Mouse (Mus musculus): Measurements from ENCODE around the gene Wdr95.
"Not testable (repeated sequence)": the region's sequence is repeated elsewhere in the genome, so short reads cannot be mapped to it uniquely, and the experiment has no call there.

Wdr95 gene

DNA sequence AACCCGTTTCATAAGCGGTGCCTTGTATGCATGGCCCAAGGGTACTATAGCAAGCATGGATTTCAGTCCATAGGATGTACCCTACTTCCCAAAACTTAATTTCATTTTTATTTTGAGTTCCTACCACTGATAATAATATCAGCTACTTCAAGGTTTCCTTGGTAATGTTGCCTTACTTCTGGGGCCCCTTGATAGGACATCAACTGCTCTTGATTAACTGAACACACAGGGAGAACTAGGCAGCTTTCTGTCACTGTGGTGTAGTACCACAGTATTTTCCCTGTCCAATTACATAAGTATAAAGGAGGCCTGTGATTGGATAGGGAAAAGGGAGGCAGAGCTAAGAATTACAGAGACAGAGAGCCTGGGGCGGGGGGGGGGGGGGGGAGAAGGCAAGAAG lies 13.6 kb upstream of the Wdr95 start:
- DNase-seq (ENCODE audit: low spot score in 2 of 2): no peak

DNA sequence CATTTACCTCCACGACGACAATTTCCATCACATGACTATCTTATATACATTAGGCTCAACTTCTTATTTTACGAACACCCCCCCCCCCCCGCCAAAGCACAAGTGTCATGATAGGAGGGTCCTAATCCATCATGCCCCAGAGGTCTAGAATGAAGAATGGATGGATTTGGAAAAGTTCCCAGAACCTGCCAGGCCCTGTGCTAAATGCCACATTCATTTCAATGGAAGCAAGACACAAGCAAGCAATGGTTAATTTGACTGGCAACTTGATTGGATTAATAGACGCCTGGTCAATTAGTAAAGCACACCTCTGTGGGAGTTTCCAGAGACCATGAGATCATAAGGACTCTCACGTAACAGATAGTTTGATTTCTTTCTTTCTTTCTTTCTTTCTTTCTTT lies 11.4 kb upstream of the Wdr95 start:
- no peak for DNase-seq (ENCODE audit: low spot score in 2 of 2)

GRCm38 (mm10) chr5:149520806-149521205 lies 7.7 kb upstream of the Wdr95 start:
- no peak for DNase-seq (ENCODE audit: low spot score in 2 of 2)

DNA sequence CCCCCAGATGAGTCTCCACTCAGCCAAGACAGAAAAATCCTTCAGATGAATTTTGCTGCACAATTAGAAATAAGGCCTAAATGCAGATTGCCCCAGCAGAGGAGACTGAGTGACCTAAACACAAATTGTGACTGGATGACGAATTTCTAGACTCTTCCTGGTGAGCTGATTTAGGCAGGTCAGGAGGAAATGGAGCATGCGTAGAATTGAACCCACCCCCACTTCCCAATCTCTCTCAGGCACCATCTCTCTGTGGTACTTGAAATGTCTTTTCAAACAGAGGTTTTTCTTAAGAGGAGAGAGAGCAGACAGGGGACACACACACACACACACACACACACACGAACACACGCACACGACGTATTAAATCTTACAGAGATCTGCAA lies 4.6 kb upstream of the Wdr95 start:
- DNase-seq (ENCODE audit: low spot score in 2 of 2): no peak

- DNase-seq (ENCODE audit: low spot score in 2 of 2): peak; percentile 86 to 87
Measured at GRCm38 (mm10) chr5:149524242-149524858, 4.1 kb upstream of the Wdr95 start.

GRCm38 (mm10) chr5:149525055-149525785 lies 3.3 kb upstream of the Wdr95 start:
- no peak for DNase-seq (ENCODE audit: low spot score in 2 of 2)

DNA sequence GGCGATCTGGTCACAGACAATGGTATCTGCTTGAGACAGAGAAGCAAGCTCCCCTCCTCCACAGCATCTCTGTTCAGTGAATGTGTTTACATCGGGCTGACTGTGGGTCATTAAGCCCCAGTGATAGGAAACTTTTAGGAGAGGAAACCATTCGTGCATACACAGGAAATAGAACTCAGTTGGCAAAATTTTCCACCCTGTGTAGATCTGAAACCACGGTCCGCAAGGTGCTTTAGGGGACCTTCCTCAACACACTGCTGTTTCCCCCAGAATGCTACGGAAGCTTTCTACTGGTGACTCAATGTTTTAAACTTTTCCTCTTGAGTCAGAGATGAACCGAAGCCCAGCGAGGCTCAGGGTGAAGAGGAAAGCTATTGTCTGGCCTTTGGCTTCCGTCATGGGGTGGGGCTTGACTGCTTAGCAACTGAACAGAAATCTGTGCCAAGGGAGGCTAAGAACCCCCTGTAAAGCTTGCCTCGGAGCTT lies 2.0 kb upstream of the Wdr95 start:
- no peak for DNase-seq (ENCODE audit: low spot score in 2 of 2)

- not testable (repeated sequence) for DNase-seq (ENCODE audit: low spot score in 2 of 2)
Measured at GRCm38 (mm10) chr5:149527292-149527691, 1.2 kb upstream of the Wdr95 start.

DNA sequence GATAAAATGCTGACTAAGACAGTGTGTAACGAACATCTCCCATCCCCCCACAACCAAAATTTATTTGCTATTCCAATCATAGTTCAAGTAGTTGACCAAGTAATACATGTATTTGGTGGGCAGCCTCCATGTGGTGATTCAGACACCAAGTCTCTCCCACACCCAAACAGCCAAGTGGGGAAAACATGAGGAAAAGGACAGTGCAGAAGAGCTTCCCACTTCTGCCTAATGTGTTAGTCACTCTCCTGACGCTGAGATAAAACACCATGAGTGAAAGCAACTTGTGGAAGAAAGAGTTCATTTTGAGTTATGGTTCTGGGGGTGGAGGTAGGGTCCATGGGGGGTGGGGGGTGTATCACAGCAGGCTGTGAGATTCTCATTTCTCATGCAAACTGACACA lies 5.4 kb downstream of the Wdr95 start:
- DNase-seq (ENCODE audit: low spot score in 2 of 2): no peak

- DNase-seq (ENCODE audit: low spot score in 2 of 2): no peak
Measured at GRCm38 (mm10) chr5:149536005-149536404, 7.5 kb downstream of the Wdr95 start.

- DNase-seq (ENCODE audit: low spot score in 2 of 2): peak; percentile 59 to 77
Measured at GRCm38 (mm10) chr5:149537796-149538511, 9.5 kb downstream of the Wdr95 start.

DNA sequence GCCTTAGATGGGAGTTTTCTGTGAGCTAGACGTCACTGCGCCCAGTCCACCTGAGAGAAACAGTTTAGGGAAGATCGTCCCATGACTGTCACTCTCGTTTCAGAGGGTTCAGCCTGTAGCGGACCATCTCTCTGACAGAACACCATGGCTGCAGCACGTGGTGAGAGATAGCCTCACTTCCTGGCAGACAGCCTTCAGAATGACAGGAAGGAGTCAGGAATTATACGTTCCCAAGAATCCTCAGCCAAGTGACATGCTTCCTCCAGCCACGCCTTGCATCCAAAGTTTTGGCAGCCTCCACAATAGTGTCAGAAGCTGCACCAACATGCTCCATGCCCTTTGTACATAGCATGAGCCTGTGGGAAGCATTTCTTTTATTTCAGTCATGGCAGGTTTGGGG lies 10.1 kb downstream of the Wdr95 start:
- no peak for DNase-seq (ENCODE audit: low spot score in 2 of 2)

DNA sequence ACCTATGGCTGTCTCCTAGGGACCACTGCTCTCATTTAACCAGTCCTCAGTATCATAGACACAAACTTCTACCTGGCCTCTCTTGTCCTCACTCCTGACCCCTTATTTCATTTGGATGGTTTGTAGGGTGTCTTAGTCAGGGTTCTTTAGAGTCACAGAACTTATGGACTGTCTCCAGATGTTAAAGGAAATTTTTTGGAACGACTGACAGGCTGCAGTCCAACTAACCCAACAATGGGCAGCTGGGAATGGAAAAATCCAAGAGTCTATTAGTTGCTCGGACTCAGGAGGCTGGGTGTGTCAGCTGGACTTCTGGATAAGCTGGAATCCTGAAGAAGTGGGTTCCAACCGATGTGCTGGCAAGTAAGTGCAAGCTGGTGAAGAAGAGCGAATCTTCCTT lies 10.6 kb downstream of the Wdr95 start:
- no peak for DNase-seq (ENCODE audit: low spot score in 2 of 2)

- no peak for DNase-seq (ENCODE audit: low spot score in 2 of 2)
Measured at GRCm38 (mm10) chr5:149551179-149551578, 22.7 kb downstream of the Wdr95 start.

DNA sequence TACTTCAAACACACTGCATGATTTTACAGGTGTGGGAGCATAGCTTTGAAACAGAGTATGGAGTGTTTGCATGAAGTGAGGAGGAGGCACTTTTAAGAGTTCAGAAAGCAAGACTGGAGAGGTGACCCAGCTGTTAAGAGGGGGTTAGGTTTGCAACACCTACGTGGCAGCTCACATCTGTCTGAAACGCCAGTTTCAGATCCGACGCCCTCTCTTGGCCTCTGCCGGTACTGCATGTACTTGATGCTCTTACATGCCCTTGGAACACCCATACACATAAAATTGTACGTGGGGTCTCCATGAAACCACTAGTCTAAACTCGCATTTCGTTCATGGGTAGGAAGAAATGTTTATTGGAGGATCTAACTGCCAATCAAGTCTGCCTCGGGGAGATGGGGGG lies 24.3 kb downstream of the Wdr95 start:
- no peak for DNase-seq (ENCODE audit: low spot score in 2 of 2)

DNA sequence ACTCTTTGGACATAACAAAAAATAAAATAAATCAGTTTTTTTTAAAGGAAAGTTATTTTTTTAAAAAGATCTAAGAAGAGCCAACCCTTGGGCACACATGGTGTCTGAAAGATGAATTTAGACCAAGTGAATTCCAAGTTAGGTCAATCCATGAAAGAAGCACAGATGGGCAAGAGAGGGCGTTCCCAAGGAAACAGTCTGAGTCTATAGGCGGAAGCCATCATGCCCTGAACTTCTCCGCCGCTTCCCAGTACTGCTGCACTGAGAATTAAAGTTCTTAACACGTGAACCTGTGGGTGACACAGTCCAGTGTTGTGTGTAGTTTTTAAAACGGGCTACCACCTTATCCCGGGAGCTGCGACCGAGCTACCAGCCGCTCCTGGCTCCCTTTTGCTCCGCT lies 24.9 kb downstream of the Wdr95 start:
- DNase-seq (ENCODE audit: low spot score in 2 of 2): no peak

- no peak for DNase-seq (ENCODE audit: low spot score in 2 of 2)
Measured at GRCm38 (mm10) chr5:149554397-149554796, 25.9 kb downstream of the Wdr95 start.

- peak in 1 of 2 experiments; percentile 46 for DNase-seq (ENCODE audit: low spot score in 2 of 2)
Measured at GRCm38 (mm10) chr5:149560903-149561588, 32.6 kb downstream of the Wdr95 start.

DNA sequence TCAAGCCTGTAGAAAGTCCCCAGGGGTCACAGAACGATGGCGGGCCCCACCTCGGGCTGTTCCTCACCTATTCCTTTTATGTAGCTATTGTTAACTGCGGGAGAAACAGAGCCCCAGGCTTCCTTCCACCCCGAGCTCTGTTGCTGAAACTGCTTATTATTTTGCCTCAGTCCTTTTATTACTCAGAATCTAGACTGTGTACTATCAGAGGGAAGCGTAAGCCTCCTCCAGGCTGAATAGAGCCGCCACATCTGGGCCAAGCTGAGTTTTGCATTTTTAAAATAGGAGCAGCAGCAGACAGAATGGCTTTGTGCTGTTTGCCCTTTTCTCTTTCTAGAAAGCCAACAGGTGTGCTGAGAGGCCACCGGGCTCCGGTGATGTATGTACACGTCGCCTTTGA lies 37.5 kb downstream of the Wdr95 start:
- no peak for DNase-seq (ENCODE audit: low spot score in 2 of 2)

- DNase-seq (ENCODE audit: low spot score in 2 of 2): no peak
Measured at GRCm38 (mm10) chr5:149566957-149567356, 38.5 kb downstream of the Wdr95 start.

GRCm38 (mm10) chr5:149568993-149569392 lies 40.5 kb downstream of the Wdr95 start:
- DNase-seq (ENCODE audit: low spot score in 2 of 2): no peak

- DNase-seq (ENCODE audit: low spot score in 2 of 2): no peak
Measured at GRCm38 (mm10) chr5:149576977-149577376, 48.5 kb downstream of the Wdr95 start.
